Mouse (Mus musculus) heart, adult 8-10 months (tissue): ENCODE results near the gene Zfp292. TPM values are rescaled to one million over a fixed set of nuclear protein-coding genes. Genes with fewer than 3 reads are reported as not detected.
"Not testable (repeated sequence)": the region's sequence is repeated elsewhere in the genome, so short reads cannot be mapped to it uniquely, and the experiment has no call there.

ENCODE experiments used
- DNase-seq: peaks from one replicate; pipeline ENCODE4 v3.0.0; 2022; ENCODE audit warnings: low spot score
- total RNA-seq, 4 experiments: library from RNA; stranded (reverse); gene quantifications; 2 replicates each; pipeline ENCODE4 v1.2.4; 2022

Gene Zfp292
- 10 to 100 TPM; 13.0 to 16.2 (median 14.5) TPM for total RNA-seq

DNA sequence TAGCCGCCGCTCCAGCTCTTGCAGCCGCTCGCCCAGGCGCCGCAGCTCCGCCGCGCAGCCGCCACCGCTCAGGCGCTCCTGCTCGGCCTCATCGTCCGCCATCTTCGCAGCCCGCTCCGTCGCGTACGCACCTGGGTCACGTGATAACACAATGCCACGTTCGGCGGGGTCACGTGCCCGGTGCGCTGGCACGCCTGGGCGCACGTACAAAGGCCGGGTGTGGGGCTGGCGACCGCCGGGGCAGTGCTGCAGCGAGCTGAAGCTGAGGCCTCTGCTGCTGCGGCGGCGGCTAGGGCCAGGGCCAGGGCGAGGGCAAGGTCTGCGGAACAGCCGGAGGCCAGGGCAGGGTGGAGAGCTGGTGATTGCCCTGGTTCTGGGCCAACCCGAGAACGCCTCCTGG lies at the start of gene Zfp292:
TSS of gene Zfp292 (minus strand) at position 143 of the 400 bp plus-strand sequence.
- DNase-seq = peak; percentile 92

DNA sequence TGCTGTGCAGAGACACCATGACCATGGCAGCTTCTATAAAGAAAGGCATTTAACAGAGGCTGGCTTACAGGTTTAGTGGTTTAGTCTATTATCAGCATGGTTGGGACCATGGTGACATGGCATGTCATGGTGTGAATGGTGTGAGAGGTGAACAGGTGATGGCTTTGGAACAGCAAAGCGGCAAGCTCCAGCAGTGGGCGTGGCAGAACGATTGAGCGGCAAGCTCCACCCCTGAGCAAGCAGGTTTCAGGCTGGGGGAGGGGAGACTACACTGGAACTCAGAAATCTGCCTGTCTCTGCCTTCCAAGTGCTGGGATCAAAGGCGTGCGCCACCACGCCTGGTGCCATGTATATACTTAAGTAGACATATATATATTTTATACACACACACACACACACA lies 45.6 kb upstream of the Zfp292 start:
- DNase-seq = not testable (repeated sequence)

DNA sequence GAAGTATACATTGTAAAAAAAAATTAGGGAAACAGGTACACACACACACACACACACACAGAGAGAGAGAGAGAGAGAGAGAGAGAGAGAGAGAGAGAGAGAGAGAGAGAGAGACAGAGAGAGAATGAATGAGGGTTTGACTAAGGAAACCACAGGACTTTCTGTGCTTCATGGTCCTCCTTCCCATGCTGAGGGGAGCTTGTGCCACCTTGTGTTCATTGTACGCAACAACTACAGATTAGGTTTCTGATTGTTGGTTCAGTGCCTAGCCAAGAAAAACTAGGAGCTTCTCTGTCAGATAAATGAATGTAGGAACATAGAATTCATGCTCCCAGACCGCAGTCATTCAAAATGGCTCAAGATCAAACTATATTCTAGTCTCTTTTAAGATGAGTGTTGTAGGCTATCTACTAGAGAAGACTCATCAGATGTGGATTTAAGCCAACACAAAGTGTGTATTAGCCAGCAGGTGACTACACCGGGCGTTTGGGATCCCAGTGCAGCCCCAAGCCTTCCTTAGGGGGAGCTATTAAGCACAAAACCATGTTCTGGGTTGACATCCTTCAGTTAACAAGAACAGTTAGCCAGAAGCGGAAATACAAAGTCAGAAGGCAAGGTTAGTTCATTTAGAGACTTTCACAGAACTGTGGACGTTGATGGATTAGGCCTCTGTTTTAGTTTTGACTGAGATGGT lies 39.6 kb upstream of the Zfp292 start:
- peak; percentile 59 for DNase-seq

DNA sequence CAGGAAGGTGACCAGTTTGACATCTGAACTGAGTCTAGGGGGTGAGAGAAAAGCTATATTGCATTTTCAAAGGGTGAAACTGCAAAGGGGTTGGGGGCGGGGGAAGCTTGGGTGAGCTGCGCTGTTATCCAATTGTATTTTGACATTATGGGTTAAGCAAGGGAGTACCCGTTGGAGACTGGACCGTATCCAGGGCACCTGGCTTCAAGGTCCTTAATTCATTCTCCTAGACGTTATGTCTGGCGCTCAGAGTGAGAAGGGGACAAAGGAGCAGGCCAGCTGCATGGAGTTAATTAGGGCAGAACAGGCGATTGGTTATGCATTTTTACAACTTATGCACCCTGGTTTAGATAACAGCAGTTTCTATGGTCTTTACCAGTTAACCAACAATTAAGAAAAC lies 34.6 kb upstream of the Zfp292 start:
- no peak for DNase-seq

DNA sequence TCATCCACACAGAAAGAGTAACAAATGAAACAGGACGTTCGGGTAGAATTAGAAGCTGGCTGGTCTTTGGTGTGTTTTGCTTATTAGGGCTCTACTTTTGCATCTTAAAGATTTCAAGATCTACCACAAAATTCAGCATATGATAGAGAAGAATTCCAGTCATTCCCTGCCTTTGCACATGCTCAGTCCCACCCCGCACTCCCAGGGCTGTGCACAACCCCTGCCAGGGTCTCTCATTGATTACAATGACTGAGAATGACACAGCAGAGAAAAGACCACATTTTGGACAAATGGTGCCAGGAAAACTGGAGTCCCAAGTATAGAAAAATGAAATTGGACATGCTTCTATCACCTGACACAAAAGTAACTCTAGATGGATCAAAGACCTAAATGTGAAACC lies 29.4 kb upstream of the Zfp292 start:
- DNase-seq = no peak

DNA sequence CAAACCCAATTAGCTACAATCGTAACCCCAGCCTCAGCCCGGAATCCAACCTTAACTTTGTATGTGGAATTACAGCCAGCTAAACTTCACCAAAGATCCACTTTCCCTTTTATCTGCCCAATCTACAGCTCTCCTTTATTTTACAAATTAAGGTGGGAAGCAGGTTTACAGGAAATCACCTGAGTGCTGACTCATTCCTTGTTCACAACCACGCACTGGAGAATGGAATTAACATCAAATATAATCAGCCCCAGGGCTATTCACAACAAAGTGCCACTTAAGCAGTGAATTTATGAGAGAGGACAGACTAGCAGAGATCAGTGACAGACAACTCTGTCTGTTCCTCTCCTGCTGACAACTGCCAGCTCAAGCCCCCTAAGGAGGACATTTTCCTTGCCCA lies 28.6 kb upstream of the Zfp292 start:
- DNase-seq = no peak

DNA sequence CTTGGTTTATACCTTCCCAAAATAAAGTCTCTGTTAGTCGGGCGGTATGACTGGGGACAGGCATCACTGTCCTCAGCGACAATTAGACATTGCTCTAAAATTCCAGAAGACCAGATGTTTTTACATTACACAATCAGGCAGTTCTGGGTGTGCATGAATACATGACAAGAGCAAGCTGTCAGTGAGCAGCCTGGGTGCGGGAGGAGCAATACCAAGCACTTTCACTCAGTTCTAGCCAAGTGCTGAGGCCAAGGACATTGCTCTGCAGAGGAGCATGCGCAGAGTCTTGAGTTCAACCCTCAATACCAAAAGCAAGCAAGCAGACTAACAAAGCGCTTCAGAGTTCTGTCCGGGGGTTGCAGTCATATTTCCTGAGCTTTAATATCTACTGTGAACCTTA lies 25.4 kb upstream of the Zfp292 start:
- peak; percentile 61 for DNase-seq

DNA sequence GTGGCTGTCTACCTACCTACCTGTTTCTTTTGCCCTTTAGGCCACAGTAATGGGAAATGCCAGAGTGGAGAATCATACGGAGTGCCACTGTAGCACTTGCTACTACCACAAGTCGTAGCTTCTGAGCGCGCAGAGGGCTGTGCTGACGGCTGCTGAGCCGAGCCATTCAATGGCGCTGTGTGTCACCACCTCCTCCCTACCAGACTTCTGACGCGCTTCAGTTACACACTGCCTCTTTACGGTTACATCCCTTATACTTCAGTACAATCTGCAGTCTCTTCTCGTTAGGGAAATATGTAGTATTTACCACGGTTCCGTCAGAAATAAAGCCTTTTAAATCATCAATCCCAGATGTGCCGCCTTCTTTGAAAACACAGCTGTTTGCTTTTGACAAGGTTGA lies 24.3 kb upstream of the Zfp292 start:
- no peak for DNase-seq

DNA sequence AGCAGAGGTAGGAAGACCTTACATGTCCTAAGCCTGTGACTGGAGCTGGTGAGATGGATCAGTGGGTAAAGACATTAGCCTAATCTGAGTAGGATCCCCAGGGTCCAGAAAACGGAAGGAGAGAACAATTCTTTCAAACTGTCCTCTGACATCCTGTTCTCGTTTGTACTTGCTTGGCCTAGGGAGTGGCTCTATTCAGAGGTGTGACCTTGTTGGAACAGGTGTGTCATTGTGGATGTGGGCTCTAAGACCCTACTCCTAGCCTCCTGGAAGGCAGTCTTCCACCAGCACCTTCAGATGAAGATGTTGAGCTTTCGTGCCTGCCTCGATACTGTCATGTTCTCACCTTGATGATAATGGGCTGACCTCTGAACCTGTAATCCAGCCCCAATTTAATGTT lies 23.4 kb upstream of the Zfp292 start:
- DNase-seq = no peak

DNA sequence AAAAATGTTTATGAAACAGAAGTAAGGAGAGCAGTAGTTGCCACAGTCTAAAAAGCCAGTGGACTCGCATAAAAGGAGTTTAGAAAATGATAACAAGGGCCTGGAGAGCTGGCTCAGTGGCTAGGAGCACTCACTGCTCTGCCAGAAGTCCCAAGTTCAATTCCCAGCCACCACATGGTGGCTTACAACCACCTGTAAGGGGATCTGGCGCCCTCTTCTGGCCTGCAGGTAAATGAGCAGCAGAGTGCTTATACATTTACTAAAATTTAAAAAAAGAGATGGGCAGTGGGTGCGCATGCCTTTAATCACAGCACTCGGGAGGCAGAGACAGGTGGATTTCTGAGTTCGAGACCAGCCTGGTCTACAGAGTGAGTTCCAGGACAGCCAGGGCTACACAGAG lies 22.6 kb upstream of the Zfp292 start:
- DNase-seq = no peak

DNA sequence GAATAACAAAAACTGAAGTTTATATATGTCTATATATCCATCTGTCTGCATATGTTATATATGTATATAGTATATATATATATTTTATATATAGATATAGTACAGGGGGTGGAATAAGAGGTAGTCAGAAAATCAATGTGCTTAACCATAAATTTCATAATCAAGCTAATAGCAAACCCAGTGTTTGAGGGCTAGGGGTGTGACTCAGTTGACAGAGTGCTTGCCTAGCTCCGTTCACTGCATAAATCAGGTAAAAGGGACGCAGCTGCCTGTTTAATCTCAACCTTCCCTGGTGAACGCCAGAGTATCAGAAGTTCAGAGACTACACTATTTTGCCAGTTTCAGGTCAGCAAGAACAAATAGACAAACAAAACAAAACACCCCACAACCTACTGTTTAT lies 18.8 kb upstream of the Zfp292 start:
- DNase-seq = not testable (repeated sequence)

DNA sequence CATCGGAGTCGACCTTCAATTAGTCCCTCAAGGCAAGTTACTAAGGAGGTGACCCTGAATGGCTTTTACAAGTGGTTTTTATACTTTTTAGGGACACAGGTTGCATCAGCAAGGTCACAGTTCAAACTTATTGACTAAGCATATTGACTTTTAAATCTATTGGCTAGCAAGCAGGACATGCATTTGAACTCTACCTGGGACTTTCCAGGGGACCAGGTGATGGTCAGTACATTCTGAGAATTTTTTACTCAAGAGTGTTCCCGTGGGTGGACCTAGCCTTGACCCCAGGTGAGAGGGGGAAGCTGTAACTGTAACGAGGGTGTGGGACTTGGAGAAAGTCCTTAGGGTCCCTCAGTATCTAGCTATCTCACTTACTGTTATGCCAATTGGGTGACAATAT lies 18.4 kb upstream of the Zfp292 start:
- DNase-seq = no peak

DNA sequence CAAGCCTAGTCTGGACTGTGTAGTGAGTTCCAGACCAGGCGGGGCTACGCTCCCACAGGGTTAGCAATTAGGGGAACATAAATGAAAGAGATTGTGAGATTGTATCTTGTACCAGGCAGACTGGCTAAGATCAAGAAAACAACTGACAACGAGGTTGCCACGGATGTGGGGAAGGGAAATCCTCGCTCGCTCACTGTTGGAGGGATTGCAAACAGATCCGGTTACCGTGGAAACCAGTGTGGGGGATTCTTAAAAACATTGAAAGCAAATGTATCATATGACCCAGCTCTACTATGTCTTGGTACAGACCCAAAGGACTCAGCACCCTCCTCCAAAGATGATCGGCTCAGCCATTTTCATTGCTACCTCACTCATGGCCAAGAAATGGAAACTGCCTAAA lies 17.4 kb upstream of the Zfp292 start:
- DNase-seq = no peak

DNA sequence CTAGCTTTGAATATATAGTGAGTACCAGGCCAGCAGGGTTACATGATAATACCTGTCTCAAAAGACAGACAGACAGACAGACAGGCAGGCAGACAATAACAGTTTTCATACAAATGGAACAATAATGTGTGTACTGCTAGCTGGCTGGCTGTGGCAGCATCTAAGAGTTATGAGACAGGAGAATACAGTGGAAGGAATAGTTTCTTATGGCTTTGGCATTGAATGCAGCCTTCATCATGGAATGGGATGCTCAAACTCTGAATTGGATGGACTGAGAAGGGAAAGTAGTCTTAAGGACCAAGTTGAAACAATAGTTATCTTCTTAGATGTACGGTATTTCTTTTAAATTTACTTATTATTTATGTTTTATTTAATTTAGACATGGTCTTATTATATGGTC lies 16.6 kb upstream of the Zfp292 start:
- no peak for DNase-seq

DNA sequence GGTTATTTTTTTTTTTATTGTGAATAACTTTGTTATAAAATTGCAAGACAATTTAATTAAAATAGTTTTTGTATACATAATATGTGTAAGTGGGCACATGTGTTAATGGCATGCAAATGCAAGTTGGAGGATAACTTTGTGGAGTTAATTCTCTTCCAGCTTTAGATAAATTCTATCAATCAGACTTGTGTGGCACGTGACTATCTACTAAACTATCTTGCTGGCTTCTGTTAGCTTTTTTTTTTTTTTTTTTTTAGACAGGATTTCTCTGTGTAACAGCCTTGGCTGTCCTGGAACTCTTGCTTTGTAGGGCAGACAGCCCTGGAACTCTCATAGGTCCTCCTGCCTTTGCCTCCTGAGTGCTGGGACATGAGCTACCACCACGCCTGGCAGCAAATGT lies 15.7 kb upstream of the Zfp292 start:
- no peak for DNase-seq

DNA sequence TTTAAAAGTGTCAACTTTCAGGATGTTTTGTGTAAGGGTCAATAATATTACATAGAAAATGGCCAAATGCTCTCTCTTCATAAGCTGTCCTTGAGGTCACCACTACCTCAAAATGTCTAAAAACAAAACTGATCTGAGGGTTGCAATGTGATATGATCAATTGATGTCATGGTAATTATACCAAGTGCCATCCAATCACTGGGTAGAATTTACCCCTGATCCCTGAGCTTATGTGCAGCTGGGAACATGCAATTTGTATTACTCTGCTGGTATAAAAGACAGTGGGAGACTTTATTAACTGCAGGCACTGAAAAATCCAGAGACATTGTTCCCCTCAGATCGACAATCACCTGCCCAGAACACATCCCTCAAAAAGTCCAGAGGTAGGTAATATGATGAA lies 10.7 kb upstream of the Zfp292 start, which contains the start of gene Cga:
TSS of gene Cga (plus strand) at position 301 of the 400 bp plus-strand sequence.
- DNase-seq = no peak

DNA sequence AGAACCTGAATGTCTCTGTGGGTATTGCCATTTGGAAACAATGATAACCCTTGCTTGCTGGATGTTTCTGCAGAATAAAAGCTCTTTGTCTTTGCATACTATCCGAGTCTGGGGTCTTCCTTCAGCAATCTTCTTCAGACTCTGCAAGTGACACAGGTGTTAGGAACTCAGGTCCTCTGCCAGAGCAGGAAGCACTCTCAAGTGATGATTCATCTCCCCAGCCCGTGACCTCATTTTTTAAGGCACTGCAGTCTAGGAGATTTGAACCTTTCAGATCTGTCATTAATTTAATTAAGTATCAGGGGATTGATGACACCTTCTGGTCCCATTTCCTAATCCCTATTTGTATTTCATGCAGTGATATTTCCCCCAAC lies 7.0 kb upstream of the Zfp292 start:
- no peak for DNase-seq

DNA sequence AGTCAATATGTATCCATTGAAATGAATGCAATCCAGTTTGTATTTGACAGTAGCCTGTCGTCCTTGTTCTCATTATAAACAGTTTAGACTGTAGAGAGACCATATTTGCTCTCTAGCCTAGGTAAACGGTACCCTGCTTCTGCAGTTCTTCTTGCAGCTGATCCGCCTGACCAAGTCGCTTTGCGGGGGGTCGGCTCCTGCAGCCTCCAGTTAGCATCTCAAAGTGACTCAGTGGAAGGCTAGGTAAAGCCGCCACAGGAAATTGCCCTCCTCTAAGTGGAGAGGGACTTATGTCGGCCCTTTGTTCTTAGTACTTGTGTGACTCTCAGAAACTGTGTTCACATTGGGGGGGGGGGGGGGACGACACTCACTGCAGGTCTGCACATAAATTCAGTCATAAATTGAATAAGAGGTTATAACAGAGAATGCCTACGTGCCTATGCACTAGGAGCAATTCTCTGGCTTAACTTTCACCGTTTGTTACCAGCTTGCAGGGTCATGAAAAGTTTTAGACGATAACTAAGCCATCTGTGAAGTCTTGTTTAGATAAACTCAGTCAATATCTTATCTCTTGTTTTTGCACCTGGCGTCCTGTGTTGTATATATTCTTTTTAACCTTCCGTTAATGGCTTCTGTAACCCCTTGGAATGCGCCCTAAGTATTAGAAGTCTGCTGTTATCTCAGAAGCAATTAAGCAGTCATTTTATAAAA lies 6.5 kb upstream of the Zfp292 start:
- DNase-seq = no peak

DNA sequence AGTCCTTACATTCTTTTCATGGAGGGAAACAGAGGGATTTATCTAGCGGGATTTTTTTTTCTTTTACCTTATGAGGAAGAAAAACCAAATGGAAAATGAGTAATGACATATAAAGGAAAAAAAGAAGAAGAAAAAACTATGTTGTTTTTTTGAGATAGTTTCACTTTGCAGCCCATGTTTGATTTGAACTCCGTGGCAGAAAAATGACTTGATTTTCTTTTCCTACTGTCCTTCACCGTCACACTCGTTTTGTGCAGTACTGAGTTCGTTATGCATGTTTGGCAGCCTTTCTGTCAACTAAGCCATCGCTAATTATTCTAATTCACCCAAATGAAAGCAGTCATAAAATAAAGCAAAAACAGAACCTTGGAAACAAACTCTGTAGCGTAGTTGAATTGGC lies 4.5 kb upstream of the Zfp292 start:
- DNase-seq = no peak

DNA sequence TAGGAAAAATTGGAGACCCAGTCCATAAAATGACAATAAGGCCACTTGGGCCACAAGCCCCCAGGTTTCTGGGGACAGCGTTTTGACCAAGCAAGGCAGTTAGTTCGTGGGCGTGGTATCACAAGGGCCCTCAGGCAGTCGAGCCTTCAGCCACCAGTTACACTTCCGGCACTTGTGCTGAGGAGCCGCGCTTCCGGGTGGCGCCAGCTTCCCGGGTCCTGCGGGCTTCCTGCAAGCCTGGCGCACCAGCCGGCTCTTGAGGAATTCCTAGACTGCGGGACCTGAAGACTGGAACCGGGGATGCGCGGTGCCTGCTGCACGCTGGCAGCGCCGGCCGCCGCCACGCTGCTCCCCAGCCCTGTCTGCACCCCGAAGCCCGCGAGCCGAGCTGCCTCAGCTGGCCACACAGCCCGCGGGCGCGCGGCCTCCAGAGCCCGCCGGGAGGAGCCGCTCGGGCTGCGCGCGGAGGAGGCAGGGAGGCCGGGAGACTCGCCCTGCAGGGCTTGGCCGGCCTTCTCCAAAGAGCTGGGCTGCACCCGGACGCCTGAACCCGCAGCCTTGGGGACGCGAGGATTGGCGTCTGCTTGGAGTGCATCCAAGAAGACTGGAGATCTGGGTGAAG lies 3.8 kb upstream of the Zfp292 start:
- DNase-seq = peak; percentile 77

DNA sequence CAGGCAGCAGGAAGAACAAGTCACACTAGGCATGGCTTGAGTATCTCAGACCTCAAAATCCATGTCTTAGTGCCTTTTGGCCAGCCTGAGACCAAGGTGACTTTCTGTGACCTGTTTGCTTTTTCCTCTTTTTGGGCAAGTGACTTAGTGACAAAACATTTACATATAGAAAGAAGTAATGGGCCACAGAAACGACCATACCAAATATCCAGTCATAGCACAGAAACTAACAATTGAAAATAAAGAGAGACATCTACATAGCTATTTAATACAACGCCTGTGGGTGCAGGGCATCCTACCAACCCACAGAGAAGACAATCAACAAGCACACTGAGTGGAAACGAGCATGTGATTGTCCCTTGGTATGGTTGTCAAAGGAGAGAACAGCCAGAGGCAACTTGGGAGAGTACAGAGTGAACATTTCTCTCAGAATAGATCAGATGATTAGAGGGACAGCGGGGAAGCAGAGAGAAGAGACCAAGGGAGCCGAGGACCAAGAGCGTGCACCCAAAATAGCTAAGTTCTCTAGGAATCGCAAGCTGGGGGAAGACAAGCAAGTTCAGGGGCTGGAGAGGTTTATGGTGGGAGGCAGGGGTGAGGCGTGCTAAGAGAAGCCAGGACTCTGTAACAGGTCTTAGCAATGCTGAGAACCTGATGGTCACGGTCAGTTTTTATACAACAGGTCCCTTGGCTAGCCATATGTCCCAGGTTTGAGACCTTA lies 3.0 kb upstream of the Zfp292 start:
- no peak for DNase-seq

DNA sequence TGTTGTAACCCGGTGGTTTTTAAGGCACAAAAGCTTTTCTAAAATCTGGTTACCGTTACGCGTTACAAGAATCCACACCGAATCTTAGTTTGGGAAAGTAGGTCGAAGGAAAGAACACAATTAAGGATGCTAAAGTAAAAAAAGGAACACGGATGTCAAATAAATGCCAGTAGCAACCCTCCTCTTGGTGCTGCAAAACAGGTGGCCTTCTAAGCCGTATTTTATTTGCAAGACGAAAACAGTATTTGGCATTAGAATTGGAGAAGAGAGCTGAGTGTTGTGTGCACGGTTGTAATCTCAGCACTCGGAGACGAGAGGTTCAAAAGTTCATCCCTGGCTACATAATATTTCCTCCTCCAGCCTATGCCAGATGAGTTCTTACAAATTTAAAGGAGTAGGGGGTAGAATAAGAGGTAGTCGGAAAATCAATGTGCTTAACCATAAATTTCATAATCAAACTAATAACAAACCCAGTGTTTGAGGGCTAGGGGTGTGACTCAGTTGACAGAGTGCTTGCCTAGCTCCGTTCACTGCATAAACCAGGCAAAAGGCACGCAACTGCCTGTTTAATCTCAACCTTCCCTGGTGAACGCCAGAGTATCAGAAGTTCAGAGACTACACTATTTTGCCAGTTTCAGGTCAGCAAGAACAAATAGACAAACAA lies 738 bp upstream of the Zfp292 start:
- DNase-seq = no peak
